Mouse (Mus musculus): ENCODE results near the gene Gm28729.

DNA sequence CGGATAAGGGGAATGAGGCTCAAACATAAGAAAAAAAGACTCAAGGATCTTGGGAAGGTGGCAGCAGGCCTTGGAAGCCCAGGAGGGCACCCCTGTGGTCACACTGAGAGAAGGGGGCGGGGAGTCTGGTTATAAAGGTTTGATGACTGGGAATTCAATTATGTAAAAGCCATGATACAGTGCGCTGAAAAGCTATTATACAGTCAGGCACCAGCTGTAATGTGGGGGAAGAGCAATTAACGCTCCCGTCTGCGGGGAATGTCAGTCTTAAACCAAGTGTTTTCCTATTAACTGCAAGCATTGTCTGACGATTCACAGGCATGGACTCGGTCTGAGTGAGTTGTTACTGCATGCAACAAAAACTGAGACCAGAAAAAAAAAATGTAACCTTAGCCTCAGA is 69.4 kb downstream of the Gm28729 start:
- no peak for TF ChIP-seq CTCF (IDR thresholded peaks at IDR 0.05; ENCODE audit: low read depth)
- no peak for TF ChIP-seq EP300 (IDR thresholded peaks at IDR 0.05; ENCODE audit: low read depth)
